Mouse (Mus musculus) MEL (cell line): ENCODE data around the gene Trem2. TPM values are rescaled to one million over a fixed set of nuclear protein-coding genes. Genes with fewer than 3 reads are reported as not detected.

Experiments used
- DNase-seq: peaks from one replicate; pipeline ENCODE4 v3.0.0; 2011; ENCODE audit warnings: low read depth, low spot score
- H3K27ac ChIP-seq: 2 replicates; pipeline ENCODE4 v1.5.1; 2012; ENCODE audit warnings: low read depth, mild to moderate bottlenecking, control low read depth, low read length, moderate library complexity; ENCODE audit not compliant: control insufficient read depth
- H3K27me3 ChIP-seq, 2 experiments: fragments of 150-350 bp in 1 of 2; sonication (generic) in 1 of 2; 2 replicates each; pipeline ENCODE4 v1.6.1; 2012; ENCODE audit warnings: low read length in 2 of 2, mild to moderate bottlenecking in 2 of 2, improper control_type of control experiment in 1 of 2, moderate library complexity in 1 of 2; ENCODE audit not compliant: insufficient read depth in 2 of 2, control insufficient read depth in 1 of 2
- H3K36me3 ChIP-seq, 2 experiments: 2 replicates each; pipeline ENCODE4 v1.6.1; 2012 to 2014; ENCODE audit warnings: low read length in 2 of 2, improper control_type of control experiment in 1 of 2, inconsistent platforms in 1 of 2, mild to moderate bottlenecking in 1 of 2; ENCODE audit not compliant: insufficient read depth in 2 of 2, control insufficient read depth in 1 of 2
- H3K4me1 ChIP-seq, 2 experiments: fragments of 150-350 bp in 1 of 2; sonication (generic) in 1 of 2; 2 replicates each; pipeline ENCODE4 v1.6.1; 2012; ENCODE audit warnings: low read length in 2 of 2, improper control_type of control experiment in 1 of 2, mild to moderate bottlenecking in 1 of 2; ENCODE audit not compliant: insufficient read depth in 2 of 2, control insufficient read depth in 1 of 2
- H3K4me3 ChIP-seq, 2 experiments: fragments of 150-350 bp in 1 of 2; sonication (generic) in 1 of 2; 2 replicates each; pipeline ENCODE4 v1.5.1; 2012; ENCODE audit warnings: low read depth in 2 of 2, low read length in 2 of 2, mild to moderate bottlenecking in 2 of 2, moderate library complexity in 2 of 2, control low read depth in 1 of 2, improper control_type of control experiment in 1 of 2; ENCODE audit not compliant: control insufficient read depth in 1 of 2, insufficient read depth in 1 of 2
- H3K79me2 ChIP-seq: 2 replicates; pipeline ENCODE4 v1.6.1; 2012; ENCODE audit warnings: mild to moderate bottlenecking, low read length, moderate library complexity; ENCODE audit not compliant: control insufficient read depth, poor library complexity, insufficient read depth
- H3K9ac ChIP-seq: 2 replicates; pipeline ENCODE4 v1.6.1; 2012; ENCODE audit warnings: low read depth, mild to moderate bottlenecking, control low read depth, low read length, moderate library complexity; ENCODE audit not compliant: control insufficient read depth, poor library complexity, severe bottlenecking
- H3K9me3 ChIP-seq: fragments of 150-350 bp; sonication (generic); replicated peaks from 2 replicates; pipeline ENCODE4 v1.6.1; 2012; ENCODE audit warnings: mild to moderate bottlenecking, low read length, improper control_type of control experiment, moderate library complexity; ENCODE audit not compliant: insufficient read depth
- CHD1 ChIP-seq: IDR thresholded peaks from 2 replicates; pipeline ENCODE4 v1.6.1; 2012; ENCODE audit warnings: low read depth, mild to moderate bottlenecking, inconsistent platforms, low read length, improper control_type of control experiment
- CTCF ChIP-seq, 3 experiments: IDR thresholded peaks in 2 of 3; conservative IDR thresholded peaks in 1 of 3; 2 replicates each; pipeline ENCODE4 v1.5.1; 2011 to 2012; ENCODE audit warnings: low read length in 3 of 3, low read depth in 2 of 3, mild to moderate bottlenecking in 2 of 3, improper control_type of control experiment in 1 of 3, inconsistent platforms in 1 of 3, mixed read lengths in 1 of 3, moderate library complexity in 1 of 3; ENCODE audit not compliant: control insufficient read depth in 1 of 3, insufficient read depth in 1 of 3, poor library complexity in 1 of 3, severe bottlenecking in 1 of 3
- E2F4 ChIP-seq: IDR thresholded peaks from 2 replicates; pipeline ENCODE4 v1.6.1; 2011; ENCODE audit warnings: low read depth, low read length, improper control_type of control experiment, borderline replicate concordance
- EP300 ChIP-seq, 2 experiments: IDR thresholded peaks; 2 replicates each; pipeline ENCODE4 v1.6.1; 2011; ENCODE audit warnings: improper control_type of control experiment in 2 of 2, low read length in 2 of 2, low read depth in 1 of 2, mild to moderate bottlenecking in 1 of 2
- ETS1 ChIP-seq: IDR thresholded peaks from 2 replicates; pipeline ENCODE4 v1.6.1; 2012; ENCODE audit warnings: low read depth, mild to moderate bottlenecking, inconsistent platforms, low read length, improper control_type of control experiment, moderate library complexity
- JUND ChIP-seq: IDR thresholded peaks from 2 replicates; pipeline ENCODE4 v1.6.1; 2011; ENCODE audit warnings: low read depth, mild to moderate bottlenecking, improper control_type of control experiment, low read length
- MAX ChIP-seq: IDR thresholded peaks from 2 replicates; pipeline ENCODE4 v1.6.1; 2011; ENCODE audit warnings: low read length, improper control_type of control experiment
- MAZ ChIP-seq: IDR thresholded peaks from 2 replicates; pipeline ENCODE4 v1.6.1; 2012; ENCODE audit warnings: low read depth, mild to moderate bottlenecking, inconsistent platforms, low read length, improper control_type of control experiment
- MEF2A ChIP-seq: IDR thresholded peaks from 2 replicates; pipeline ENCODE4 v1.6.1; 2014; ENCODE audit warnings: low read depth, mild to moderate bottlenecking, inconsistent platforms, low read length, improper control_type of control experiment; ENCODE audit not compliant: poor library complexity, insufficient replicate concordance, severe bottlenecking; ENCODE audit errors: extremely low read depth
- NRF1 ChIP-seq: IDR thresholded peaks from 2 replicates; pipeline ENCODE4 v1.6.1; 2014; ENCODE audit warnings: low read depth, mild to moderate bottlenecking, inconsistent platforms, low read length, improper control_type of control experiment, moderate library complexity; ENCODE audit not compliant: poor library complexity, insufficient read depth, severe bottlenecking
- POLR2A ChIP-seq, 2 experiments: IDR thresholded peaks; 2 replicates each; pipeline ENCODE4 v1.6.1; 2011 to 2012; ENCODE audit warnings: low read length in 2 of 2, mild to moderate bottlenecking in 2 of 2, control low read depth in 1 of 2, improper control_type of control experiment in 1 of 2, low read depth in 1 of 2, moderate library complexity in 1 of 2; ENCODE audit not compliant: control insufficient read depth in 1 of 2, insufficient read depth in 1 of 2, poor library complexity in 1 of 2
- POLR2AphosphoS2 ChIP-seq: IDR thresholded peaks from 2 replicates; pipeline ENCODE4 v1.6.1; 2011; ENCODE audit warnings: low read length, improper control_type of control experiment
- RAD21 ChIP-seq: IDR thresholded peaks from 2 replicates; pipeline ENCODE4 v1.6.1; 2011; ENCODE audit warnings: mild to moderate bottlenecking, low read depth, low read length, improper control_type of control experiment
- TAL1 ChIP-seq: IDR thresholded peaks from 2 replicates; pipeline ENCODE4 v1.6.1; 2012; ENCODE audit warnings: mild to moderate bottlenecking, inconsistent platforms, low read length, moderate library complexity, mixed read lengths
- UBTF ChIP-seq: IDR thresholded peaks from 2 replicates; pipeline ENCODE4 v1.6.1; 2012; ENCODE audit warnings: low read depth, mild to moderate bottlenecking, inconsistent platforms, low read length, improper control_type of control experiment, moderate library complexity, borderline replicate concordance; ENCODE audit not compliant: insufficient read depth
- USF1 ChIP-seq: IDR thresholded peaks from 2 replicates; pipeline ENCODE4 v1.6.1; 2014; ENCODE audit warnings: low read depth, mild to moderate bottlenecking, inconsistent platforms, low read length, improper control_type of control experiment, moderate library complexity
- USF2 ChIP-seq, 2 experiments: IDR thresholded peaks; 2 replicates each; pipeline ENCODE4 v1.6.1; 2011 to 2012; ENCODE audit warnings: improper control_type of control experiment in 2 of 2, low read length in 2 of 2, borderline replicate concordance in 1 of 2, inconsistent platforms in 1 of 2, low read depth in 1 of 2, mild to moderate bottlenecking in 1 of 2; ENCODE audit not compliant: insufficient read depth in 1 of 2
- ZC3H11A ChIP-seq: IDR thresholded peaks from 2 replicates; pipeline ENCODE4 v1.6.1; 2012; ENCODE audit warnings: low read depth, mild to moderate bottlenecking, inconsistent platforms, low read length, improper control_type of control experiment
- ZMIZ1 ChIP-seq: IDR thresholded peaks from 2 replicates; pipeline ENCODE4 v1.6.1; 2012; ENCODE audit warnings: low read depth, mild to moderate bottlenecking, inconsistent platforms, low read length, improper control_type of control experiment, moderate library complexity
- polyA plus RNA-seq, 2 experiments: library from polyadenylated mRNA; stranded (reverse) in 1 of 2; unstranded in 1 of 2; fragments of >175 nt in 1 of 2; fragments of >200 nt in 1 of 2; gene quantifications; 2 replicates each; pipeline versions ENCODE4 v1.2.1 to v1.2.4; 2012; ENCODE audit warnings: low replicate concordance in 2 of 2, low read depth in 1 of 2; ENCODE audit not compliant: insufficient read length in 2 of 2, insufficient read depth in 1 of 2, missing spikeins in 1 of 2
- total RNA-seq: library from RNA; depleted of rRNA; stranded (reverse); fragments of 300-350 nt; gene quantifications from 2 replicates; pipeline ENCODE4 v1.2.3, GENCODE M21; 2012

The Trem2 gene
- total and polyA plus RNA-seq, 3 experiments: 0.04 to 0.26 TPM; not detected in 1

GRCm38 (mm10) chr17:48323236-48323635 is 23.0 kb upstream of the Trem2 start:
- Histone ChIP-seq H3K9ac (no peak overlapping the region), H3K79me2 (no peaks in the 10 kb centered on the region), H3K27me3 (no peaks in the 10 kb centered on the region), H3K36me3 (peaks cover 0 to 15% of the 10 kb centered on the region in 2 experiments; a peak in 2 of 4 replicates), H3K27ac (no peak overlapping the region), H3K4me3 (no peak overlapping the region), H3K9me3 (no peaks in the 10 kb centered on the region), H3K4me1 (peaks cover 12 to 25% of the 10 kb centered on the region in 2 experiments)
- peak; percentile 77 for DNase-seq
- TF ChIP-seq CTCF (IDR thresholded peaks at IDR 0.05 in 2 of 3, conservative IDR thresholded peaks at IDR 0.05 in 1 of 3; ENCODE audit: control insufficient read depth in 1 of 3, insufficient read depth in 1 of 3, low read depth in 2 of 3, low read length in 3 of 3, poor library complexity in 1 of 3, severe bottlenecking in 1 of 3) (no peak), EP300 (IDR thresholded peaks at IDR 0.05; ENCODE audit: low read depth in 1 of 2, low read length in 2 of 2) (peak in 1 of 2 experiments; percentile 16; a peak in 1 of 4 replicates)

- DNase-seq: no peak
- no peak overlapping the region for H3K9ac ChIP-seq
- TF ChIP-seq EP300 (IDR thresholded peaks at IDR 0.05; ENCODE audit: low read depth in 1 of 2, low read length in 2 of 2) (no peak), POLR2AphosphoS2 (no peak), JUND (no peak), UBTF (no peak), USF1 (no peak), E2F4 (no peak), TAL1 (no peak), ETS1 (no peak)
- TF ChIP-seq, all 39 proteins: peak for 0
- H3K4me3 ChIP-seq: no peak overlapping the region
- no peak overlapping the region for H3K27ac ChIP-seq
- peaks cover 0 to 15% of the 10 kb centered on the region in 2 experiments; a peak in 2 of 4 replicates for H3K36me3 ChIP-seq
- no peaks in the 10 kb centered on the region for H3K9me3 ChIP-seq
- peaks cover 12 to 25% of the 10 kb centered on the region in 2 experiments for H3K4me1 ChIP-seq
- no peaks in the 10 kb centered on the region for H3K27me3 ChIP-seq
- H3K79me2 ChIP-seq: no peaks in the 10 kb centered on the region
Measured at GRCm38 (mm10) chr17:48324258-48324657, 21.9 kb upstream of the Trem2 start.

DNA sequence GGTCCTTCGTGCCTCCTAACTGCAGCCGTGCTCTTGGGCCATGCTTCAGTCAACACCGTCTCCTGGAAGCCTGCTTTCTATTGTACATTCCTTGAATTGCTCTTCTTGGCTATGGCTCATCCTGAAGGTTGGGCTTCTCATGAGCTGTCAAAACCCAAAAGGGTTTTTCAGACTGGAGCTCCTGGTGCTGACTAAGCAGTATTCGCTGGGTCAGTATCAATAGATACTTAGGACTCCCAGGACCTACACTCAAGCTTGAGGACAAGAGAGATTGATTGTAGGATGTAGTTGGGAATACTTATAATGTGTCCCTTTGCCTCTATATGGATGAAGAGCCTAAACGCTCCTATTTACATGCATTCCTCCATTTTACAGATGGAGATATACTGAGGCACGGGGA is 21.1 kb upstream of the Trem2 start:
- Histone ChIP-seq H3K4me3 (no peak overlapping the region), H3K9ac (no peak overlapping the region), H3K79me2 (no peaks in the 10 kb centered on the region), H3K4me1 (peaks cover 16 to 28% of the 10 kb centered on the region in 2 experiments)
- DNase-seq: no peak
- TF ChIP-seq ZMIZ1 (no peak), MEF2A (no peak), POLR2A (IDR thresholded peaks at IDR 0.05; ENCODE audit: control insufficient read depth in 1 of 2, insufficient read depth in 1 of 2, low read depth in 1 of 2, low read length in 2 of 2, poor library complexity in 1 of 2) (no peak), MAX (no peak), USF2 (IDR thresholded peaks at IDR 0.05; ENCODE audit: borderline replicate concordance in 1 of 2, insufficient read depth in 1 of 2, low read depth in 1 of 2, low read length in 2 of 2) (no peak), MAZ (no peak), NRF1 (no peak), EP300 (IDR thresholded peaks at IDR 0.05; ENCODE audit: low read depth in 1 of 2, low read length in 2 of 2) (no peak), RAD21 (no peak), E2F4 (no peak), CHD1 (no peak), ZC3H11A (no peak)
- TF ChIP-seq, all 39 proteins: peak for 0
- Histone ChIP-seq H3K27me3 (no peaks in the 10 kb centered on the region), H3K9me3 (no peaks in the 10 kb centered on the region), H3K36me3 (peaks cover 0 to 19% of the 10 kb centered on the region in 2 experiments; a peak in 2 of 4 replicates), H3K27ac (no peak overlapping the region)
